Mouse (Mus musculus) kidney, adult 2 months (tissue): ENCODE data around the gene Snrpc. TPM values are rescaled to one million over a fixed set of nuclear protein-coding genes. Genes with fewer than 3 reads are reported as not detected.

Experiments
- DNase-seq: peaks from one replicate; pipeline ENCODE4 v3.0.0; 2021
- H3K27ac ChIP-seq: fragments of 200-500 bp; 2 replicates; pipeline ENCODE4 v1.5.1; 2012; ENCODE audit warnings: low read depth, low read length, control low read depth, inconsistent platforms; ENCODE audit not compliant: insufficient read depth
- H3K27me3 ChIP-seq: fragments of 200-500 bp; replicated peaks from 2 replicates; pipeline ENCODE4 v1.6.1; 2012; ENCODE audit warnings: mild to moderate bottlenecking, moderate library complexity, low read length, inconsistent platforms; ENCODE audit not compliant: control insufficient read depth, insufficient read depth
- H3K36me3 ChIP-seq: fragments of 200-500 bp; 2 replicates; pipeline ENCODE4 v1.6.1; 2012; ENCODE audit warnings: mild to moderate bottlenecking, moderate library complexity, low read length, inconsistent platforms; ENCODE audit not compliant: control insufficient read depth, insufficient read depth
- H3K4me1 ChIP-seq: fragments of 200-500 bp; 2 replicates; pipeline ENCODE4 v1.6.1; 2011; ENCODE audit warnings: low read length; ENCODE audit not compliant: control insufficient read depth, insufficient read depth
- H3K4me3 ChIP-seq: fragments of 200-500 bp; 2 replicates; pipeline ENCODE4 v1.5.1; 2011; ENCODE audit warnings: mild to moderate bottlenecking, low read depth, low read length, control low read depth; ENCODE audit not compliant: insufficient read depth
- CTCF ChIP-seq: fragments of 200-500 bp; conservative IDR thresholded peaks from 2 replicates; pipeline ENCODE4 v1.5.1; 2011; ENCODE audit warnings: low read depth, mild to moderate bottlenecking, control low read depth, low read length, moderate library complexity, mixed read lengths; ENCODE audit not compliant: insufficient read depth, insufficient read length
- POLR2A ChIP-seq: fragments of 200-500 bp; IDR thresholded peaks from one replicate; pipeline ENCODE4 v1.6.1; 2011; ENCODE audit warnings: low read depth, low read length, control low read depth
- WGBS: fragments of 180-500 bp; shearing (Covaris S2); methylation state at CpG from one replicate; pipeline ENCODE4 v1.1.7; 2018; 5-methylcytosine and 5-hydroxymethylcytosine counted together
- polyA plus RNA-seq: library from polyadenylated mRNA; depleted of rRNA; stranded (reverse); fragments of >200 nt; gene quantifications from 2 replicates; pipeline ENCODE4 v1.2.3, GENCODE M21; 2012

Gene Snrpc
- polyA plus RNA-seq, 1 experiment = 55.8 TPM

DNA sequence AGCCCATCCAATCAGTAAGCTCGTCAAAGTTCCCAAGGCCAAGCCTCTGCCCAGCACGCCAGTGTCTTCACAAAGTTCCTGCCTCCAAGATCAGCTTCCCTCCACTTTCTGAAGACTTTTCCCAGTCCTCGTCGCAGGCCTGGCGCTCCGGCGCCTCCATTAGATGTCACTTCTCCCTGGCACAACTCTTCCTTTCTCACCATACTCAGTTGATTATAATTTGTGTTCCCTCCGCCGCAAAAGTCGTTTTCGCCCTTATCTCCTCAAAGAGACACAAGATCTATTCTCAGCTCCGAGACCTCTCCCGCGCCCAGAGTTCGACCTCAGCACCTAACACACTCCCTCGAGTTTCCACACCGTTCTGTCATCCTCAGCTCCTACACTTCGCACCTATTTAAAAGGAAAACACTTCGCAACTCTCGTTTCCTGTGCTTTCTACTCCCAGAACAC, 18.4 kb upstream of the Snrpc start:
- H3K27ac ChIP-seq = peak overlapping the region; percentile 73
- peaks cover 14% of the 10 kb centered on the region for H3K4me1 ChIP-seq
- under 1% methylated on average over 20 of the region's 20 CpGs for WGBS
- H3K4me3 ChIP-seq = peak overlapping the region; percentile 77
- no peaks in the 10 kb centered on the region for H3K36me3 ChIP-seq
- DNase-seq = no peak
- no peaks in the 10 kb centered on the region for H3K27me3 ChIP-seq
- no peak for TF ChIP-seq POLR2A
- no peak for TF ChIP-seq CTCF

DNA sequence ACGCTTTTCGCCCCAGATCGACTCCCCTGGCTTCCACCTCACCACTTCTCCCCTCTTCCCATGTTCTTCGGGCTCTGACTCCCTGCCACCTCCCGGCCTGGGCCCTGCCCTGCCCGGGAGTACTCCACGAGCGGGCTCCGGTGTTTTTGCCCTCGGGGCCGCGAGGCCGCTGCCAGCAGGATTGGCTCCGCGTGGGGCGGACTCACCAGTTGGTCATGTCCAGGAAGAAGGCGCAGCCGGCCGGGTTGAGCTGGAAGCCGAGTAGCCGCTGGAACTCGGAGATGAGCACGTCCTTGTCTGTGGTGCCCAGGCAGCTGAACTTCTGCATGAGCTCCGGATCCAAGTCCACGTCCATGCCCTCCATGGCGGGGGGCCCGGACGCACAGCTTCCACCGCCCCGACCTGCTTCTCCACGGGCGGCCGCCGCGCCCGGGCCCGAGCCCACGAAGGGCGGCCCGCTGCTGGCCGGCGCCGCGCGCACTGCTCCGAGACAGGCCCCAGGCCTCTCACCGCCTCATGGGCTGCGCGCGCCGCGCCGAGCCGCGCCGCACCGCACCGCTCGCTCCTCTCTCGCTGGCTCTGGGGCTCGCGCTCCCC, 17.9 kb upstream of the Snrpc start:
- no peak for TF ChIP-seq POLR2A
- no peak for TF ChIP-seq CTCF
- peak overlapping the region; percentile 73 for H3K27ac ChIP-seq
- peak overlapping the region; percentile 77 for H3K4me3 ChIP-seq
- WGBS = under 1% methylated on average over 60 of the region's 62 CpGs
- no peaks in the 10 kb centered on the region for H3K36me3 ChIP-seq
- DNase-seq = peak; percentile 69
- H3K4me1 ChIP-seq = peaks cover 14% of the 10 kb centered on the region
- no peaks in the 10 kb centered on the region for H3K27me3 ChIP-seq

DNA sequence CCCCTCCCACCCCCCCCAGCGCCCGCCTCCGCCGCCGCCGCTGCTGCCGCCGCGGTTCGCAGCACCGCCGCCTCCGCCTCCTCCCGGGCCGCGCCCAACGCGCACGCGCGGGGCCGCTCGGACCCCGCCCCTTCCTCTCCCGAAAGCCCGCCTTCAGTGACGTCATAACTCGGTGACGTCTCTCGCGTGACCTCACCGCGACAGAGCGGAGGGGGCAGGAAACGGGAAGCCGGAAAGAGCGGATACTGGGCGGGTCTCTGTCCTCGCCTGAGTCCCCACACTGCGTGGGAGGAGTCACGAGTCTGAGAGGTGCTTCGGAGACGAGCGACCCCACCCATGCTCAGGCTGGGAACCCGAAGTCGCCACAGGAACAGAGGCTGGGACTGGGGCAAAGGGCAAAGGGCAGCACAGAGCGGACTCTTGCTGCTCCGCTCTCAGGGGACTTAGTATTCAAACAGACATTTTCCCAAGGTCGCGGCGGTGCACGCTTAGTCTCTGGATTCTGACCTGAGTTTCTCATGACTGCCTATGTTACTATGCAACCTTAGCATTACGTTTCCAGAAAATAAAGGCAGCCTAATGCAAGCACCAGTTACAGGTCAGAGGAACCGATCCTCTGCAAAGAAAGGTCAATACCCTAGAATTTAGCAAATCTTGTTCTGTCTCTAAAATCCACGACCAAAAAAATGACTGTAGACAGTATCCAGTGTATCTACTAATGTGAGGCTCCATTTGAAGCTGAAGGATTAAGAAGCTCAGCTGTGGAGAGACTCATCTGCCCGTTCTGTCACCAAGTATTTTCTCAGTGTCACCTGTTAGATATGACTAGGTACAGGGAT, 17.2 kb upstream of the Snrpc start, which contains the start of gene D17Wsu92e:
D17Wsu92e (minus strand) TSS at position 81 of the 839 bp plus-strand sequence.
- no peak for TF ChIP-seq CTCF
- TF ChIP-seq POLR2A = peak; percentile 88
- peak; percentile 99 for DNase-seq
- Histone ChIP-seq H3K27me3 (no peaks in the 10 kb centered on the region), H3K36me3 (no peaks in the 10 kb centered on the region), H3K4me1 (peaks cover 14% of the 10 kb centered on the region), H3K4me3 (peak within 1 kb of the TSS; percentile 77), H3K27ac (peak within 1 kb of the TSS; percentile 74)
- WGBS = under 1% methylated on average over 42 of the region's 56 CpGs

GRCm38 (mm10) chr17:27821407-27822338, 16.3 kb upstream of the Snrpc start:
- H3K4me3 ChIP-seq = no peak overlapping the region
- peaks cover 17% of the 10 kb centered on the region for H3K4me1 ChIP-seq

GRCm38 (mm10) chr17:27823142-27823905, 14.6 kb upstream of the Snrpc start:
- no peaks in the 10 kb centered on the region for H3K36me3 ChIP-seq
- H3K27ac ChIP-seq = no peak overlapping the region
- TF ChIP-seq POLR2A = no peak
- no peak for TF ChIP-seq CTCF
- no peak for DNase-seq
- H3K27me3 ChIP-seq = no peaks in the 10 kb centered on the region
- peaks cover 11% of the 10 kb centered on the region for H3K4me1 ChIP-seq
- WGBS = 84% methylated on average over 9 of the region's 9 CpGs
- no peak overlapping the region for H3K4me3 ChIP-seq

More at GRCm38 (mm10) chr17:27821407-27822338, 16.3 kb upstream of the Snrpc start:
- peak; percentile 79 for DNase-seq
- no peak for TF ChIP-seq POLR2A
- TF ChIP-seq CTCF = no peak
- Histone ChIP-seq H3K36me3 (no peaks in the 10 kb centered on the region), H3K27me3 (no peaks in the 10 kb centered on the region), H3K27ac (peak overlapping the region; percentile 74)
- 48% methylated on average over 9 of the region's 9 CpGs for WGBS

GRCm38 (mm10) chr17:27824941-27825340, 13.0 kb upstream of the Snrpc start:
- H3K27ac ChIP-seq = no peak overlapping the region
- no peak overlapping the region for H3K4me3 ChIP-seq
- no peak for DNase-seq
- no peaks in the 10 kb centered on the region for H3K36me3 ChIP-seq
- TF ChIP-seq CTCF (no peak), POLR2A (no peak)
- H3K27me3 ChIP-seq = no peaks in the 10 kb centered on the region
- H3K4me1 ChIP-seq = peaks cover 7% of the 10 kb centered on the region; the same call in 1 of the 2 replicates
- 59% methylated on average over 1 of the region's 1 CpGs for WGBS
